ENCODE assay signal across 18 mouse cellular contexts in genomic region chr9:114787716-114788115, GRCm38 (mm10). TPM values are rescaled to one million over a fixed set of nuclear protein-coding genes. Genes with fewer than 3 reads are reported as not detected.
A peak's percentile ranks its signal among the peaks of the same experiment; 100 is the strongest.
DNase-seq lines count a peak whose midpoint lies in the region; ATAC-seq lines count a peak whose summit lies in the region.
"Had no signal": no experiment of that assay in that cellular context is flagged by ENCODE, and none has a peak within 500 bp of the region (broad histone marks: within the 10 kb centered on the region; RNA-seq: fewer than 3 reads in every experiment).

No protein-coding gene starts in this region.

- H3K4me1 ChIP-seq in liver, embryonic 16.5 days (ENCODE audit: control insufficient read depth, low read depth, low read length), result peaks cover 3% of the 10 kb centered on the region
- no peaks in the 10 kb centered on the region for H3K4me1 ChIP-seq in forebrain, embryonic 13.5 days

- H3K27me3 ChIP-seq in liver, embryonic 16.5 days (ENCODE audit: control insufficient read depth, insufficient read depth, low read depth, low read length), result no peaks in the 10 kb centered on the region
- no peaks in the 10 kb centered on the region for H3K27me3 ChIP-seq in forebrain, embryonic 13.5 days
- H3K27me3 ChIP-seq: embryonic facial prominence, embryonic 13.5 days; limb, embryonic 12.5 days; neural tube, embryonic 13.5 days had no signal

- peak overlapping the region; percentile 60 for H3K27ac ChIP-seq in liver, embryonic 16.5 days (ENCODE audit: low read length)
- H3K27ac ChIP-seq in forebrain, embryonic 13.5 days, result no peak overlapping the region
- H3K27ac ChIP-seq: embryonic facial prominence, embryonic 13.5 days; forebrain, embryonic 10.5 days; heart, adult 2 months; kidney, postnatal 0 days; limb, embryonic 12.5 days; neural tube, embryonic 13.5 days had no signal

- 17% methylated on average over 7 of the region's 7 CpGs for WGBS in liver, embryonic 16.5 days (ENCODE audit: insufficient replicate concordance)
- 95% methylated on average over 7 of the region's 7 CpGs for WGBS in forebrain, embryonic 13.5 days

- peak; percentile 48 to 56 for DNase-seq in spleen, postnatal 36 days (ENCODE audit: low spot score in 2 of 2)
- DNase-seq in spleen, adult 18-20 months, result no peak
- peak; percentile 76 for DNase-seq in T-cell, adult 2 months (ENCODE audit: low spot score)
- DNase-seq in layer of hippocampus, postnatal 36 days, result no peak
- no peak for DNase-seq in right cerebral cortex, postnatal 36 days (ENCODE audit: low spot score in 2 of 2)
- DNase-seq: cerebellum, adult 11 months; heart, adult 2 months; heart, postnatal 10 days; midbrain, embryonic 14.5 days; retina, postnatal 1 day had no signal

- no peak overlapping the region for H3K9ac ChIP-seq in liver, embryonic 16.5 days (ENCODE audit: low read depth, low read length)
- no peak overlapping the region for H3K9ac ChIP-seq in forebrain, embryonic 13.5 days
- H3K9ac ChIP-seq: embryonic facial prominence, embryonic 13.5 days; limb, embryonic 12.5 days; neural tube, embryonic 13.5 days had no signal

- H3K4me3 ChIP-seq in liver, embryonic 16.5 days (ENCODE audit: low read depth, low read length), result no peak overlapping the region
- H3K4me3 ChIP-seq in forebrain, embryonic 13.5 days, result no peak overlapping the region
- H3K4me3 ChIP-seq: embryonic facial prominence, embryonic 13.5 days; forebrain, embryonic 10.5 days; heart, adult 2 months; limb, embryonic 12.5 days; neural tube, embryonic 13.5 days had no signal

- no peak overlapping the region for H3K4me2 ChIP-seq in liver, embryonic 16.5 days (ENCODE audit: low read depth, low read length)
- no peak overlapping the region for H3K4me2 ChIP-seq in forebrain, embryonic 13.5 days
- H3K4me2 ChIP-seq: embryonic facial prominence, embryonic 13.5 days; limb, embryonic 12.5 days; neural tube, embryonic 13.5 days had no signal

- H3K36me3 ChIP-seq in liver, embryonic 16.5 days (ENCODE audit: control insufficient read depth, insufficient read depth), result no peaks in the 10 kb centered on the region
- no peaks in the 10 kb centered on the region for H3K36me3 ChIP-seq in forebrain, embryonic 13.5 days (ENCODE audit: poor library complexity, severe bottlenecking)
- H3K36me3 ChIP-seq: embryonic facial prominence, embryonic 13.5 days; forebrain, embryonic 10.5 days; limb, embryonic 12.5 days; neural tube, embryonic 13.5 days had no signal

- no peak for ATAC-seq in liver, embryonic 16.5 days (ENCODE audit: low read depth)
- ATAC-seq in forebrain, embryonic 13.5 days, result no peak
- ATAC-seq: lung, postnatal 0 days had no signal

- H3K9me3 ChIP-seq in liver, embryonic 16.5 days (replicated peaks; ENCODE audit: control insufficient read depth, low read length), result no peaks in the 10 kb centered on the region
- no peaks in the 10 kb centered on the region for H3K9me3 ChIP-seq in forebrain, embryonic 13.5 days (replicated peaks)
- H3K9me3 ChIP-seq: forebrain, embryonic 10.5 days; limb, embryonic 12.5 days; neural tube, embryonic 13.5 days had no signal

RNA-seq across cellular contexts. Expression of gene Cmtm7, which starts 6.1 kb away (rescaled TPM):
- polyA plus RNA-seq in liver, embryonic 16.5 days (2015; fragmentation: Nextera tagmentation; extraction: Ambion mirVana), result 48.4 and 50.5 TPM in 2 replicates
- 25.7 and 28.5 TPM in 2 replicates for polyA plus RNA-seq in forebrain, embryonic 13.5 days (2015; fragmentation: Nextera tagmentation; extraction: Ambion mirVana)
- 1 to 10 TPM; 3.5 to 4.5 TPM for total RNA-seq in layer of hippocampus, postnatal 36 days (2021)

RNA-seq across cellular contexts. Expression of gene Cmtm8, which starts 56.2 kb away (rescaled TPM):
- polyA plus RNA-seq in liver, embryonic 16.5 days (2015; fragmentation: Nextera tagmentation; extraction: Ambion mirVana), result 57.6 and 62.3 TPM in 2 replicates
- polyA plus RNA-seq in forebrain, embryonic 13.5 days (2015; fragmentation: Nextera tagmentation; extraction: Ambion mirVana), result 12.1 and 13.3 TPM in 2 replicates
- 1 to 10 TPM; 2.4 to 2.7 TPM for total RNA-seq in layer of hippocampus, postnatal 36 days (2021)

RNA-seq across cellular contexts. Expression of gene Cmtm6, which starts 56.8 kb away (rescaled TPM):
- polyA plus RNA-seq in liver, embryonic 16.5 days (2015; fragmentation: Nextera tagmentation; extraction: Ambion mirVana), result 28.9 and 32.2 TPM in 2 replicates
- polyA plus RNA-seq in forebrain, embryonic 13.5 days (2015; fragmentation: Nextera tagmentation; extraction: Ambion mirVana), result 23.3 and 23.6 TPM in 2 replicates
- total RNA-seq in layer of hippocampus, postnatal 36 days (2021), result 10 to 100 TPM; 22.1 to 22.4 TPM

Comparison
In these comparisons a context has a peak if more than half of its experiments do, and no peak if none do; other contexts are left out.
1. DNase-seq: peak in spleen, postnatal 36 days (2 of 2) and T-cell, adult 2 months (single experiment); none in spleen, adult 18-20 months (0 of 2), layer of hippocampus, postnatal 36 days (0 of 2) and right cerebral cortex, postnatal 36 days (0 of 2).